In the genomic region with DNA sequence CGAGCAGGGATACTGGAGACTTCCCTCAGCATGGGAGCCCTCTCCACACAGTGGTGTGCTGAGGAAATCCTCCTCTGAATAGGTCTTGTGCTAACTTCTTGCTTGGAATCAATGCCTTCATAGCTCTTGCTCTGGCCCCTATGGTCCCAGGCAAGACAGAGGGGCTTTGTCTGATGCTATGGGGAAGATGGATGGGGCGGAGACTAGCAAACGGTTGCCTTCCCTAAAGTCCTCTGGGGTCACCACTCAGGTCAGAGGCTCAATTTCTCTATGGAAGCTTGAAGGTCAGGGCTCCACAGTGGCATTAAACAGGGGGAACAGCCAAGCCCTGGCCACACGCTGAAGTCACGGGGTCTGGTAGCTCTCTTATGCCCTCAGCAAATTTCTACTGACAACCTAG, we compare ENCODE assay signal across 21 mouse cellular contexts.
A peak's percentile ranks its signal among the peaks of the same experiment; 100 is the strongest.
DNase-seq lines count a peak whose midpoint lies in the region; ATAC-seq lines count a peak whose summit lies in the region.
"Had no signal": no experiment of that assay in that cellular context is flagged by ENCODE, and none has a peak within 500 bp of the region (broad histone marks: within the 10 kb centered on the region; RNA-seq: fewer than 3 reads in every experiment).

No protein-coding gene starts in this region.

- no peaks in the 10 kb centered on the region for H3K9me3 ChIP-seq in heart, embryonic 10.5 days
- H3K9me3 ChIP-seq in neural tube, embryonic 15.5 days (replicated peaks) = no peaks in the 10 kb centered on the region
- H3K9me3 ChIP-seq in limb, embryonic 10.5 days (replicated peaks) = no peaks in the 10 kb centered on the region
- H3K9me3 ChIP-seq: embryonic facial prominence, embryonic 13.5 days; liver, embryonic 12.5 days; midbrain, embryonic 13.5 days had no signal

- no peak overlapping the region for H3K4me2 ChIP-seq in neural tube, embryonic 15.5 days
- H3K4me2 ChIP-seq: embryonic facial prominence, embryonic 13.5 days; heart, embryonic 11.5 days; liver, embryonic 12.5 days; midbrain, embryonic 13.5 days had no signal

- no peak for DNase-seq in heart, embryonic 10.5 days (ENCODE audit: low spot score)
- DNase-seq in heart, postnatal 25 days (ENCODE audit: low spot score) = no peak
- peak; percentile 41 for DNase-seq in neural tube, embryonic 10.5 days (ENCODE audit: extremely low spot score, low spot score)
- DNase-seq in limb, embryonic 10.5 days (ENCODE audit: low spot score) = no peak
- DNase-seq in MN1 (ENCODE audit: low spot score) = no peak
- no peak for DNase-seq in layer of hippocampus, postnatal 14 days (ENCODE audit: low spot score in 2 of 2)
- DNase-seq: B cell, adult 2 months; cerebellum, adult 18-20 months; cerebellum, postnatal 25 days; heart, postnatal 10 days; kidney, adult 2 months; kidney, postnatal 14 days; right cerebral cortex, postnatal 14 days; spleen, adult 18-20 months; thymus, postnatal 4 days had no signal

- H3K4me1 ChIP-seq in heart, embryonic 10.5 days = peaks cover 56% of the 10 kb centered on the region
- H3K4me1 ChIP-seq in neural tube, embryonic 15.5 days = peaks cover 35% of the 10 kb centered on the region
- H3K4me1 ChIP-seq in limb, embryonic 10.5 days = peaks cover 35% of the 10 kb centered on the region

- H3K4me3 ChIP-seq in heart, embryonic 10.5 days = no peak overlapping the region
- no peak overlapping the region for H3K4me3 ChIP-seq in neural tube, embryonic 15.5 days (replicated peaks)
- no peak overlapping the region for H3K4me3 ChIP-seq in limb, embryonic 10.5 days
- H3K4me3 ChIP-seq: embryonic facial prominence, embryonic 13.5 days; layer of hippocampus, adult 2 months; liver, embryonic 12.5 days; midbrain, embryonic 13.5 days had no signal

- no peaks in the 10 kb centered on the region for H3K27me3 ChIP-seq in heart, embryonic 10.5 days (ENCODE audit: insufficient read depth, poor library complexity, severe bottlenecking)
- no peaks in the 10 kb centered on the region for H3K27me3 ChIP-seq in neural tube, embryonic 15.5 days (replicated peaks)
- H3K27me3 ChIP-seq in limb, embryonic 10.5 days (ENCODE audit: low read depth, poor library complexity, severe bottlenecking) = no peaks in the 10 kb centered on the region
- H3K27me3 ChIP-seq: embryonic facial prominence, embryonic 13.5 days; midbrain, embryonic 13.5 days had no signal

- H3K27ac ChIP-seq in heart, embryonic 10.5 days = peak overlapping the region; percentile 33; the same call in 1 of the 2 replicates
- H3K27ac ChIP-seq in neural tube, embryonic 15.5 days (replicated peaks) = no peak overlapping the region; the same call in 1 of the 2 replicates
- peak overlapping the region; percentile 23; the same call in 1 of the 2 replicates for H3K27ac ChIP-seq in limb, embryonic 10.5 days
- H3K27ac ChIP-seq: layer of hippocampus, adult 2 months; liver, embryonic 12.5 days; midbrain, embryonic 13.5 days had no signal

- WGBS in heart, embryonic 10.5 days = 65% methylated on average over 5 of the region's 5 CpGs
- 31% methylated on average over 5 of the region's 5 CpGs for WGBS in neural tube, embryonic 15.5 days
- WGBS in limb, embryonic 10.5 days = 55% methylated on average over 5 of the region's 5 CpGs

- ATAC-seq in neural tube, embryonic 15.5 days (ENCODE audit: low FRiP score) = no peak
- ATAC-seq: liver, embryonic 12.5 days; midbrain, embryonic 13.5 days had no signal

- no peak overlapping the region for H3K9ac ChIP-seq in neural tube, embryonic 15.5 days (replicated peaks)
- H3K9ac ChIP-seq: embryonic facial prominence, embryonic 13.5 days; liver, embryonic 12.5 days; midbrain, embryonic 13.5 days had no signal

- intact Hi-C loops in heart, postnatal 25 days (cut with DNase I) = no loop called here

- H3K36me3 ChIP-seq in heart, embryonic 10.5 days = no peaks in the 10 kb centered on the region
- no peaks in the 10 kb centered on the region for H3K36me3 ChIP-seq in neural tube, embryonic 15.5 days
- no peaks in the 10 kb centered on the region for H3K36me3 ChIP-seq in limb, embryonic 10.5 days
- H3K36me3 ChIP-seq: embryonic facial prominence, embryonic 13.5 days; liver, embryonic 12.5 days; midbrain, embryonic 13.5 days had no signal
